Mouse (Mus musculus): ENCODE data around the gene Fancg.

Gene Fancg

GRCm38 (mm10) chr4:43010161-43011038 is at the start of gene Fancg:
Gene Fancg (minus strand): TSS chr4:43010506.
- DNase-seq, result peak; percentile 84

- no peak for DNase-seq
These were observed 49.4 kb upstream of the Fancg start for GRCm38 (mm10) chr4:43059697-43060096.

DNA sequence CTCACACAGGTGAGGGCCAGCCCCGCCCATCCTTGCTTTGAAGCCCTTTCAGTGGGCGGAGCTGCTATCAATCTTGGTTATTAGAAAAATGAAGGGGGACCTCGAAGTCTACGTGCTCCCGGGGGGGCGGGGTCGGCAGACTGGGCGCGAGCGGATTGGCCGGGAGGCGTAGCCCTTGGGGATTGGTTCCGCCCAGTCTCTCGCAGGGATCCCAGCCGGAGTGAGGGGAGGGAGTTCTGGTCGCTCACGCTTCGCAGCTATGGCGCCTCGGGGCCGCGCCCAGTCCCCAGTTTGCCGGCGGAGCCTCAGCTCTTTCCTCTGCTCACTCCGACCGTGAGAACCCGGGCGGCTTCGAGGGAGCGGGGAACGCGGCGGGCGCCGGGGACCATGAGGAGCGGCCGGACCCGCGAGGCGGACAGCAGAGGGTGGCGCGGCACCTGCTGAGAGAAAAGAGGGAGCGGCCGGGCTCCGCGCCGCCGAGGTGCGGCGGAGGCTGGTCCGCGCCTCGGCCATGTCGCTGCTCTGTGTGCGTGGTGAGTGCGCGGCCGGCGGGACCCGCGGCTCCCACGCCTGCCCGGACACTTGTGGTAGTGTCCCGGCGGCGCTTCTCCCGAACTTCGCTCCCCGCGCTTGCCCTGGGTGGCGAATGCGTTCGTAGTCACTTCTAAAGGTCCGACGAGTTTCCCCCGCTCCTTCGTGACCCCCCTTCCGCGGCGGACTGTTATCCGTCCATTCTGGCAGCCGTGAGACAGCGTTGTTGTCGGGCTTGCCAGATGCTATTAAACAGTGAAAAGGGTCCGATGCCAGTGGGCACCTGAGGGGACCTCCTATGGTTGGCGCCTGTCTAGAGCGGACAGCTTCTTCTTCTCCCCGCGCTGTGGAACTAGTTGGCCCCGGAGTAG is 48.7 kb upstream of the Fancg start, which contains the start of gene Unc13b:
Unc13b (plus strand) TSS at position 201 of the 902 bp plus-strand sequence.
- peak; percentile 85 for DNase-seq

GRCm38 (mm10) chr4:43058392-43058752 is 48.1 kb upstream of the Fancg start:
- no peak for DNase-seq

GRCm38 (mm10) chr4:43057654-43058053 is 47.3 kb upstream of the Fancg start:
- DNase-seq, result no peak

DNA sequence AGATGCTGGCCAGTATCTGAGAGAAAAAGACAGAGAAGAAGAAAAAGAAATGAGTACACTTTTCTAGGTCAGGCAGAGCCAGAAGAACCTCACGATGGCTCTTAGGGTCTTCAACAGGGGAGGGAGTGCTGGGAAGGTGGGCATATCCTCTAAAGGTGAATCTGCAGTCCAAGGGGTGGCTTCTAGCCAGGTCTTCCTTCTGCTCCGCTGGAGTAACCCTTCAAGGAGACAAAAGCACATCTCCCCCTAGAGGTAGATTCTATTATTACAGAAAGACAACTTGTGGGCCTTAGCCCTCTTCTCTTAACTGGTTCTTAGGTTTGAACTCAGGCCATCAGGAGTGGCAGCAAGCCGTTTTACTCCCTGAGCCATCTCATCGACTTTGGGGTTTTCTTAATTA is 42.3 kb upstream of the Fancg start:
- no peak for DNase-seq

DNA sequence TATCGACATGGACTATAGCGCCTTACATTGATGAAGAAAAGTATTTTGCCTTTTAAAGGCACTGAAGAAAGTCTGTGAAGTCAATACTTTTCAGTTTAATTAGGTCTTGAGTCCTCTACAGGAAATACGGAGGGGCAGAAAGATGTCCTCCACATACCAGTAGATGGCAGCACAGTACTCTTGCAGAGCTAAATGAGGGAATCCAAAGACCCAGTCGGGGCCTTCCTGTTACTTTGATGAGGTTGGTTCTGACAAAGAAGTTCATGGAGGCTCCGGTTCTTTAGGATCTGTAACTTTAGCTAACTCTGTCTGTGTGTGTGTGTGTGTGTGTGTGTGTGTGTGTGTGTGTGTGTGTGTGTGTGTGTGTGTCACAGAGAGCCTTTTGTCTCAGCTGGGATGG is 36.9 kb upstream of the Fancg start:
- DNase-seq, result peak; percentile 88

DNA sequence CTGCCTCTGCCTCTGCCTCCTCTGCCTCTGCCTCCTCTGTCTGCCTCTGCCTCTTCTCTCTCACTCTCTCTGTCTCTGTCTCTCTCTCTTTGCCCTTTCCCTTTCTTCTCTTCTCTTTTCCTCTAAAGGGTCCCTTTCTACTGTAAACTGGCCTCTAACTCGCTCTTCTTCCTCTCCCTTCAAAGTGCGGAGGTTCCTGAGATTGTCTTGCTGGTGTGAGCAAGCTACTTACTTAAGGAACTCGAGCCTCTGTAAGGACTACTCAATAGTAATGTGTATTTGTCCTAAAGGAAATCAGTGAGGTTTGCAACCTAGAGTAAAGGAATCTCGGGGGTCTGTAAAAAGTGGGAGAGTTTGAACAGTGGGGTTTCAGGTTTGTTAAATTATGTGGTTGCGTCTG is 36.3 kb upstream of the Fancg start:
- no peak for DNase-seq

DNA sequence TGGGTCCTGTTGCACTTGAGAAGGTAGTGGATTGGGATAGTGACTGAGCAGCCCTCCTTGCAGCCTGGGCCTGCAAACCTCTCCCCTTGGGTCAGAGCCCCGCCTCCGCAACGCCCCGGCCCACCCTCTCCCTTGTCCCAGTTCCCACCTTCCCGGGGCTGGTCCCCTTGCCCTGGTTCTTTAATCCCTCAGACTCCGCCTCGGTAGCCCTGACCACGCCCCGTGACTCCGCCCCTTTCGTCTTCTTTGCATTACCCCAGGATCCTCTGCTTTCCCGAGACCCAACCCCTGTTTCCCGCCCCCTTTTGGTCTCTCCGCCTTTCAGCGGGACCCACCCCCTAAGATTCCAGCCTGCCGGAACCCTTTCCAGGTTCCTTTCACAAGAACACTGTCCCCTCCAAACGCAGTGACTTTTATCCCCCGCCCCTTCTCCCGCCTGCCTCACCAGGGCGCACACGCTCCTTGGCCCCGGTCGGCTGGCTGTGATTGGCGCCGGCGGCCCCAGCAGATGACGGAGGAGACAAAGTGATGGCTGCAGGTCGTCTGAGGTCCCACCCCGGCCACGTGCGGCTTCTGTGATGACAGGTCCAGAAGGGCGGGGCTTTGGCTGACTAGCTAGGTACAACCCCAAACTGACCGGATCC is 35.5 kb upstream of the Fancg start, which contains the start of gene Fam214b:
Fam214b (minus strand) TSS at position 562 of the 644 bp plus-strand sequence.
- peak; percentile 94 for DNase-seq

DNA sequence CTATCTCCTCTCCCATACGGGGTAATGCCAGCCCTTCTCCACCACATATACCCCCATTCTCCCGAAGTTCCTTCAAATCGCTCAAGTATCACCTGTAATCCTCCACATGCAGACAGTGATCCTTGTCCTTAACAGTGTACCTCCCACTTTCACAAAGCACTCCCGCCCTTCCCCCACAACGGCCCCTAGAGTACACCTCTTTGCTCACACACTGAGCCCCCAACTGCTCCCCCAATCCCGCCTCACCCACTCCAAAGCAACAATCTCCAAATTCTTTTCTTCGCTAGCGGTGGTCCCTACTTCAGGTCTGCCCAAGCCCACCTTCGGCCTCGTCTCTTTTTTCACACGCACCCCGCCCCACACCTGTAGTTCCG is 35.0 kb upstream of the Fancg start:
- DNase-seq, result no peak

GRCm38 (mm10) chr4:43044673-43045072 is 34.4 kb upstream of the Fancg start:
- DNase-seq, result peak; percentile 62

DNA sequence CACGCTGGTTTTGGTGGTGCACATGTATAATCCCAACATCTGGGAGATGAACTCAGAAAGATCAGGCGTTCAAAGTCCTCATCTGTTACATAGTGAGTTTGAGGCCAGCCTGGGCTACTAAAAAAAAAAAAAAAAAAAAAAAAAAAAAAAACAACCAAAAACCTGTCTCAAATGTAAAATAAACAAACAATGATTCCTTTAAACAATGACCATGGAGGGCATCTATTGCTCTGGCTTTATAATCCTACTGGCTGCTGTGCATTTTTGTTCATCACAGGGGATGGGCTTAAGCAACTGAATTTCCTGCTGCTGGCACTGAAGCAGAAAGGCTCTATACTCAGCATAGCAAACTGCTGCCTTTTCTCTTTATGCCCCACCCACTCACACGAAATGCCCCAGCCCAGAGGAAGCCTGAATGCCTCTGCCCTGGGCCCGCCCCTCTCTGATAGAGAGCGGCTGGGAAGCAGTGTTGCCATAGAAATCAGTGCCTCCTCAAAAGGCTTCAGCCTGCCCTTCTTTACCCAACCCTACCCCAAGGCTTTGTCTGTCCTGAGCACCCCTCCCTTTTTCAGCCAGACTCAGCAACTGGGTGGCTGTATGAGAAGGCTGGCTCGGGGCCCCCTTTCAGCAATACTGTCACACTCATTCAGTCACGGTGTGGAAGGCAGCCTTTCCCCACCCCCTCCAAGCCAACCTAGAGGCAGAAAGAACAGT is 33.5 kb upstream of the Fancg start:
- peak; percentile 72 for DNase-seq

GRCm38 (mm10) chr4:43040881-43041547 is 30.7 kb upstream of the Fancg start:
- DNase-seq, result no peak

- DNase-seq, result peak; percentile 99
These were observed 29.8 kb upstream of the Fancg start for GRCm38 (mm10) chr4:43040114-43040572.

GRCm38 (mm10) chr4:43039609-43040008 is 29.3 kb upstream of the Fancg start:
- no peak for DNase-seq

DNA sequence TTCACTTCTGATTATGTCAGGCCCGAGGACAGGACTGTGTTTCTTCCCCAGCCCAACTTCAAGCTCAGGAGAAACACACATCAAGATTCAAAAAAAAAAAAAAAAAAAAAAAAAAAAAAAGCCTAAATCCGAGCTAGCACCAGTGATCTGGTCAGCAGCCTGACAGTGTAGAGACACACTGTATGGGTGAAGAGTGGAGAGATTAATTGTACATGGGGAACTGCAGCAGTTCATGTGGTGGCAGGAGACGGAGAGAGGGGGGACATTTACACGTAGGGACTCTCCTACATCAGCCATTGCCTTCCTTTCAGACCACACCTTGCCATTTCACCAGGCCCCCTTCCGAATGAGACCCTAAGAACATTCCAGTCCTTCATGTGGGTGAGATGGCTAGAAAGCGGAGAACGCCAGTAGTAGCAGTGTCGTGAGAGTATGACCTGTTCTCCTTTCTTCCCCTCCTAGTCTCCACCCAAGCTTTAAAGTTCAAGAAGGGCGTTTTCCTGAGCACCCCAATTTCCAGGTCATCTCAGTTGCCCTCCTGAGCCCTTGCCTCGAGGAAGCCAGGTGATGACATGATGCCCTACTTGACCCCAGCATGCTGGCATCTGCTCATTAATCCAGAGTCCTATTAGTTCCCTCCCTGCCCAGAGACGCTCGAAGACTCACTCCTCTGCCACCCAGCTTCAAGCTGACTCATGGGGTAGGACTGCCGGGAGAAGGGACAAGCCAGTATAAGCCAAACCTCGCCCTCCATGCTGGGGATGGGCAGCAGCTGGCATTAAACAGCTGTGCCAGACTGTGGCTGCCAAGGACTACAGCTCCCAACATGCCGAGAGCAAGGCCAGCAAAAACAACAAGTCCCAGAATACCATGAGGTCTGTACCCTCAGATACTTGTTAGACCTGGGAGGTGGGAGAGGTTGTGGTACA is 28.5 kb upstream of the Fancg start:
- peak; percentile 73 for DNase-seq

DNA sequence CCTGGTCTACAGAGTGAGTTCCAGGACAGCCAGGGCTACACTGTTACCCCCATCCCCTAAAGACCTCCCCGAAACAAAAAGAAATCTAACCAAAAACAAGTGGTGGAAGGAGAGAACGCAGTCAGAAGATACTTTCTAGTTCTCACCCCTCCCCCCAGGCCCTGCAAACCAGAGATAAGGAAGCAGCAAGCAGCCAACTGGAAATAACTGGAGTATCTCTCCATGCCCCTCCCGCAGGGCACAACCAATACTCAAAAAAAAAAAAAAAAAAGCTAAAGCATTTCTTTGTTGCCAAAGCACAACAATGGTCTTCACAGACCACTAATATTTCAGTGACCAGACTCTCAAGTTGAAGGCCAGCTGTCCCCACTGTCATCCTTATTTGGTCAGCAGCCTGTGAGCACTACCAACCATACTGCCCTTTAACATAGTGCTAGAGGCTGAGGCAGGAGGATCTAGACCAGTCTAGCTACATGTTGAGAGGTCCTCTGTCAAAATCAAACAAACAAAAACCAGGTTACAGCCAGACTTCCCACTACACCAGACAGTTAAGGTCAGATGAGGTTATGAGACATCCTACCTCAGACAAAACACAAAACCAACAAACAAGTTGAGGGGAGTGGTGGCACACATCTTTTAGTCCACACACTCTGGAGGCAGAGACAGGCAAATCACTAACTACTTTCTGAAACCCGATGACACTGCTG is 27.7 kb upstream of the Fancg start:
- DNase-seq, result no peak

DNA sequence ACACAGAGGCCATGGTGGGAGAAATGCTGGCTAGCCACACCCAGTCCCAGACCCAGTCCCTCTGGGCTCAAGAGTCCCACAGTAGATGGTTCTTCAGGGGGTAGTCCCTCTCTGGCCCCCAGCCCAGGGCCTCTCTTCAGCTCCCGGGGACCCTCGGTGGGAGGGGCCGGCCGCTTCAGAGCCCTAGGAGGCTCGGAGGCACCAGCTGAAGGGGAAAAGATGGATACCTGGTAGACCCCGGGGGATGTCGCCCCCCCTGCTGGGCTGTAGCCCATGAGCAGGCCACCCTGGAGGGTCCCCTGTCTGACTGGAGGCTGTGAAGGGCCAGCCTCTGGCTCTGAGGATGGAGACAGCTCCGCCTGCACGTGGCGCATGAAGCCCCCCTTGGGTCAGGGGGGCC is 26.1 kb upstream of the Fancg start:
- no peak for DNase-seq

GRCm38 (mm10) chr4:43035851-43036250 is 25.5 kb upstream of the Fancg start:
- DNase-seq, result no peak

DNA sequence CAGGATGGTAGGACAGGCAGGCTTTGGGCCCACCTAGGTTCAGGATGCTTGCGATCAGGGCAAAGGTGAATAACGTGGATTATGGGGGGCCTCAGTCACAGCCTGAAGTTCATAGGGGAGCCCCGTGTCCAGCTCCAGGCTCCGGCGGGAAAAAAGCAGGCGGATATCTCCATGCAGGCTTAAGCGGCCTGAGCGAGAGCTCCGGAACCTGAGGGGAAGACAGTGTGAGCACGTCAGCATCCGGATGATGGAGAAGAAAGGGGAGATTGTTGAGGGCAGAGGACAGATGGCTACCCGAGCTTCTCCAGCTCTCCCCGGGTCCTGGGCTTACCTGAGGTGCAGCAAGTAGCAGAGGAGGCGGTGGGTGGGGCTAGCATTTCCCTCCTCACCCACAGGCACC is 23.2 kb upstream of the Fancg start:
- no peak for DNase-seq
